ENCODE assay signal across 8 mouse cellular contexts in genomic region chr3:123321612-123322011, GRCm38 (mm10). TPM values are rescaled to one million over a fixed set of nuclear protein-coding genes. Genes with fewer than 3 reads are reported as not detected.
DNase-seq lines count a peak whose midpoint lies in the region; ATAC-seq lines count a peak whose summit lies in the region.

No protein-coding gene starts in this region.

- no peak overlapping the region for H3K4me2 ChIP-seq in hindbrain, embryonic 13.5 days

- DNase-seq in frontal cortex, postnatal 14 days (ENCODE audit: low spot score in 2 of 2) = no peak
- DNase-seq in 3T3-L1 (ENCODE audit: low read depth, low spot score) = peak; percentile 92
- peak; percentile 85 for DNase-seq in fibroblast of lung, adult 2 months (ENCODE audit: low read depth)
- DNase-seq in ovary, postnatal 14 days (ENCODE audit: low spot score) = no peak
- DNase-seq in spleen, postnatal 14 days (ENCODE audit: low spot score in 2 of 2) = no peak

- no peaks in the 10 kb centered on the region for H3K27me3 ChIP-seq in hindbrain, embryonic 13.5 days

- no peaks in the 10 kb centered on the region for H3K9me3 ChIP-seq in hindbrain, embryonic 13.5 days

- 88% methylated on average over 6 of the region's 6 CpGs for WGBS in hindbrain, embryonic 13.5 days

- H3K9ac ChIP-seq in hindbrain, embryonic 13.5 days = no peak overlapping the region

- peak; percentile 50; the same call in 1 of the 2 replicates for ATAC-seq in frontal cortex, adult (ENCODE audit: low TSS enrichment)
- peak; percentile 66 for ATAC-seq in hindbrain, embryonic 13.5 days (ENCODE audit: low FRiP score)
- peak; percentile 35; the same call in 1 of the 2 replicates for ATAC-seq in monocyte, adult 5-6 weeks (replicated peaks; ENCODE audit: insufficient number of reproducible peaks, low FRiP score, low TSS enrichment, poor library complexity, severe bottlenecking)

- no peak overlapping the region for H3K4me3 ChIP-seq in hindbrain, embryonic 13.5 days

- H3K36me3 ChIP-seq in hindbrain, embryonic 13.5 days = no peaks in the 10 kb centered on the region

- H3K4me1 ChIP-seq in hindbrain, embryonic 13.5 days (replicated peaks) = no peaks in the 10 kb centered on the region

- no peak overlapping the region for H3K27ac ChIP-seq in hindbrain, embryonic 13.5 days

RNA-seq across cellular contexts. Expression of gene Sec24d, which starts 54.4 kb away (rescaled TPM):
- polyA plus RNA-seq in hindbrain, embryonic 13.5 days (2015; fragmentation: Nextera tagmentation; extraction: Ambion mirVana) = 14.3 and 14.5 TPM in 2 replicates
- 4.2 to 14.4 TPM (median 7.1 TPM) in 3 replicates for total RNA-seq in monocyte, adult 5-6 weeks (2017)

Comparison
In these comparisons a context has a peak if more than half of its experiments do, and no peak if none do; other contexts are left out.
1. DNase-seq: peak in 3T3-L1 (single experiment) and fibroblast of lung, adult 2 months (single experiment); none in frontal cortex, postnatal 14 days (0 of 2), ovary, postnatal 14 days (single experiment) and spleen, postnatal 14 days (0 of 2).
2. Peak in every context shown above with its lines, with median percentiles within 50 percentile points of each other: ATAC-seq.